19 mouse cellular contexts compared by ENCODE assay signal in the genomic region with DNA sequence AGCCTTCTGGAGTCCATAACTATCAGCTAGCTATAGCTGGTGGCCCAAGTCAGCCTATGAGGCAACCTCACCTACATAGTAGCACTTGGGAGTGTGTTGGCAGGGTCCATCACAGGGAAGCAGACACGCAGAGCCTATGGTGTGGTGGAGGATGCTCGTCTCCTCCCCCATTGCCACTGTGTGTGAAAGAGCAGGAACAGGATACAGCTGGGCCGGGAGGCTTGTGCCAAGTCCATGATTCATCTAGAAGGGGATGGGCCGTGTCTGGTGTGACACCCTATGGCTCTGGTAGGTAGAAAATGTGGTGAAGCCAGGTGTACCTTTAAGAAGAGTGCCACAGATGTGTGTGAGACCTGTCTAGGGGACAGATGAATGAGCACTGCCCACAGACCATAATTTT. TPM values are rescaled to one million over a fixed set of nuclear protein-coding genes. Genes with fewer than 3 reads are reported as not detected.
A peak's percentile ranks its signal among the peaks of the same experiment; 100 is the strongest.
DNase-seq lines count a peak whose midpoint lies in the region; ATAC-seq and TF ChIP-seq lines count a peak whose summit lies in the region.
"Had no signal": no experiment of that assay in that cellular context is flagged by ENCODE, and none has a peak within 500 bp of the region (broad histone marks: within the 10 kb centered on the region; RNA-seq: fewer than 3 reads in every experiment).

No protein-coding gene starts in this region.

- TF ChIP-seq POLR2A in heart, adult 2 months (IDR thresholded peaks at IDR 0.05; ENCODE audit: insufficient read depth, low read depth, low read length): no peak

- H3K27me3 ChIP-seq in heart, adult 2 months (ENCODE audit: control insufficient read depth, insufficient read depth, low read length): no peaks in the 10 kb centered on the region
- H3K27me3 ChIP-seq in lung, embryonic 15.5 days: no peaks in the 10 kb centered on the region
- no peaks in the 10 kb centered on the region for H3K27me3 ChIP-seq in lung, postnatal 0 days (replicated peaks; ENCODE audit: insufficient read depth, low read length)
- H3K27me3 ChIP-seq: hindbrain, embryonic 15.5 days had no signal

- TF ChIP-seq CTCF in heart, adult 2 months (IDR thresholded peaks at IDR 0.05): no peak
- no peak for TF ChIP-seq CTCF in lung, postnatal 0 days (IDR thresholded peaks at IDR 0.05)

- peak; percentile 27 for ATAC-seq in lung, embryonic 15.5 days (ENCODE audit: borderline replicate concordance, extremely low read depth, low FRiP score, low TSS enrichment)
- ATAC-seq in lung, postnatal 0 days: no peak
- ATAC-seq: forebrain, embryonic 16.5 days had no signal

- H3K9me3 ChIP-seq in lung, embryonic 15.5 days: no peaks in the 10 kb centered on the region; the same call in 1 of the 2 replicates
- no peaks in the 10 kb centered on the region for H3K9me3 ChIP-seq in lung, postnatal 0 days (ENCODE audit: low read length)
- H3K9me3 ChIP-seq: heart, embryonic 15.5 days; hindbrain, embryonic 15.5 days had no signal

- WGBS in heart, adult 2 months: 30% methylated on average over 4 of the region's 4 CpGs
- WGBS in lung, embryonic 15.5 days: 61% methylated on average over 4 of the region's 4 CpGs
- 47% methylated on average over 4 of the region's 4 CpGs for WGBS in lung, postnatal 0 days

- intact Hi-C loops in heart, adult 2 months (cut with DNase I): no loop called here
- intact Hi-C loops in left cerebral cortex, postnatal 10 days (cut with DNase I): no loop called here

- no peaks in the 10 kb centered on the region for H3K79me2 ChIP-seq in heart, adult 2 months (replicated peaks; ENCODE audit: control insufficient read depth, insufficient read depth, low read length)

- no peak overlapping the region for H3K9ac ChIP-seq in heart, adult 2 months (ENCODE audit: low read depth, low read length)
- H3K9ac ChIP-seq in lung, embryonic 15.5 days: no peak overlapping the region
- no peak overlapping the region for H3K9ac ChIP-seq in lung, postnatal 0 days (replicated peaks; ENCODE audit: low read depth)
- H3K9ac ChIP-seq: heart, embryonic 15.5 days; hindbrain, embryonic 15.5 days had no signal

- no peak for TF ChIP-seq EP300 in heart, adult 2 months (IDR thresholded peaks at IDR 0.05; ENCODE audit: insufficient read depth, low read depth, low read length)
- no peak for TF ChIP-seq EP300 in lung, postnatal 0 days (IDR thresholded peaks at IDR 0.05)

- no peak overlapping the region for H3K4me2 ChIP-seq in lung, embryonic 15.5 days
- no peak overlapping the region for H3K4me2 ChIP-seq in lung, postnatal 0 days (replicated peaks; ENCODE audit: low read depth, low read length)
- H3K4me2 ChIP-seq: heart, embryonic 15.5 days; hindbrain, embryonic 15.5 days had no signal

- no peaks in the 10 kb centered on the region for H3K36me3 ChIP-seq in heart, adult 2 months (ENCODE audit: control insufficient read depth, insufficient read depth, low read length)
- no peaks in the 10 kb centered on the region for H3K36me3 ChIP-seq in lung, embryonic 15.5 days
- no peaks in the 10 kb centered on the region for H3K36me3 ChIP-seq in lung, postnatal 0 days (ENCODE audit: insufficient read depth, low read length)
- H3K36me3 ChIP-seq: G1E; heart, embryonic 10.5 days; heart, embryonic 15.5 days; hindbrain, embryonic 15.5 days had no signal

- no peak overlapping the region for H3K27ac ChIP-seq in heart, adult 2 months
- no peak overlapping the region for H3K27ac ChIP-seq in lung, embryonic 15.5 days
- H3K27ac ChIP-seq in lung, postnatal 0 days (ENCODE audit: low read length): no peak overlapping the region
- H3K27ac ChIP-seq: heart, embryonic 10.5 days; heart, embryonic 15.5 days; hindbrain, embryonic 15.5 days had no signal

- no peaks in the 10 kb centered on the region for H3K4me1 ChIP-seq in heart, adult 2 months (ENCODE audit: control insufficient read depth, insufficient read depth, low read length)
- no peaks in the 10 kb centered on the region for H3K4me1 ChIP-seq in lung, embryonic 15.5 days
- H3K4me1 ChIP-seq in lung, postnatal 0 days (ENCODE audit: insufficient read depth, low read depth, low read length): no peaks in the 10 kb centered on the region
- H3K4me1 ChIP-seq: heart, embryonic 10.5 days; heart, embryonic 15.5 days; hindbrain, embryonic 15.5 days had no signal

- H3K4me3 ChIP-seq in heart, adult 2 months: no peak overlapping the region
- no peak overlapping the region for H3K4me3 ChIP-seq in lung, embryonic 15.5 days
- no peak overlapping the region for H3K4me3 ChIP-seq in lung, postnatal 0 days (ENCODE audit: low read depth, low read length)
- H3K4me3 ChIP-seq: heart, embryonic 10.5 days; heart, embryonic 15.5 days; hindbrain, embryonic 15.5 days had no signal

- DNase-seq in heart, adult 11 months: peak; percentile 94
- DNase-seq in heart, adult 2 months: no peak
- DNase-seq in lung, postnatal 0 days (ENCODE audit: low spot score): no peak
- peak; percentile 39 for DNase-seq in 416B (ENCODE audit: low read depth)
- DNase-seq in left cerebral cortex, postnatal 10 days (ENCODE audit: extremely low spot score in 1 of 2, low spot score in 2 of 2): no peak
- DNase-seq in spleen, adult 12 weeks (ENCODE audit: low spot score): no peak
- DNase-seq: adrenal gland, adult 8-10 months; adrenal gland, postnatal 36 days; cerebellum, adult 2 months; cerebellum, postnatal 10 days; gastrocnemius, postnatal 14 days; heart, postnatal 36 days had no signal

RNA-seq across cellular contexts. Expression of gene Ackr3, which starts 17.6 kb away (rescaled TPM):
- 10 to 100 TPM; 56.5 to 58.0 TPM for total RNA-seq in heart, adult 2 months (2021)
- polyA plus RNA-seq in heart, adult 2 months (2012; rRNA removed): 186 and 351 TPM in 2 replicates
- polyA plus RNA-seq in lung, embryonic 15.5 days (2015; fragmentation: Nextera tagmentation; extraction: Ambion mirVana): 24.4 TPM in 2 replicates
- 38.4 and 54.8 TPM in 2 replicates for polyA plus RNA-seq in lung, postnatal 0 days (2015; fragmentation: Nextera tagmentation; extraction: Ambion mirVana)
- total RNA-seq in left cerebral cortex, postnatal 10 days (2021): 1 to 10 TPM; 6.9 to 7.9 TPM
- polyA plus RNA-seq: G1E had no signal

RNA-seq across cellular contexts. Expression of gene Iqca, which starts 33.0 kb away (rescaled TPM):
- total RNA-seq in heart, adult 2 months (2021): not detected
- polyA plus RNA-seq in heart, adult 2 months (2012; rRNA removed): 0.43 TPM in 1 of 2 replicates, not detected in the other
- 0.54 and 0.70 TPM in 2 replicates for polyA plus RNA-seq in lung, embryonic 15.5 days (2015; fragmentation: Nextera tagmentation; extraction: Ambion mirVana)
- 4.6 and 5.7 TPM in 2 replicates for polyA plus RNA-seq in lung, postnatal 0 days (2015; fragmentation: Nextera tagmentation; extraction: Ambion mirVana)
- total RNA-seq in left cerebral cortex, postnatal 10 days (2021): under 1 TPM; 0.34 to 0.51 TPM
- total RNA-seq: adrenal gland, adult 8-10 months; adrenal gland, postnatal 36 days; heart, postnatal 36 days had no signal
- polyA plus RNA-seq: embryonic facial prominence, embryonic 11.5 days; G1E; heart, embryonic 15.5 days had no signal

Comparison
In these comparisons a context has a peak if more than half of its experiments do, and no peak if none do; other contexts are left out.
1. DNase-seq: peak in heart, adult 11 months (single experiment) and 416B (single experiment); none in heart, adult 2 months (0 of 2), lung, postnatal 0 days (single experiment), left cerebral cortex, postnatal 10 days (0 of 2) and spleen, adult 12 weeks (single experiment).